ENCODE assay signal across 8 mouse cellular contexts in genomic region chr10:75897373-75897772, GRCm38 (mm10). TPM values are rescaled to one million over a fixed set of nuclear protein-coding genes. Genes with fewer than 3 reads are reported as not detected.
DNase-seq lines count a peak whose midpoint lies in the region; ATAC-seq and TF ChIP-seq lines count a peak whose summit lies in the region.

No protein-coding gene starts in this region.

- DNase-seq in heart, adult 2 months = peak; percentile 60 to 81
- peak; percentile 52 for DNase-seq in CH12.LX (ENCODE audit: extremely low read depth)
- peak; percentile 42 to 87 for DNase-seq in frontal cortex, adult 2 months (ENCODE audit: extremely low spot score in 1 of 2, low spot score in 1 of 2)
- peak; percentile 90 to 91 for DNase-seq in kidney, postnatal 4 days
- peak; percentile 66 for DNase-seq in splenic B cell, adult 2 months (ENCODE audit: low read depth, low spot score)

- ATAC-seq in heart, embryonic 11.5 days (replicated peaks; ENCODE audit: insufficient number of reproducible peaks, low FRiP score, low TSS enrichment) = no peak
- ATAC-seq in megakaryocyte, adult 5-6 weeks (ENCODE audit: poor library complexity, severe bottlenecking) = 0 out of 2 replicates have a peak, but pooled peaks have one; percentile 13

- in situ Hi-C loops in CH12.LX (cut with MboI; ENCODE audit: low pct_ligation_motif_present, low pct_unique_long_range_greater_than_20kb, low sequenced_read_pairs) = loop anchor here (5.0 kb wide), 1 partner anchor 40 kb away; the partner anchor contains the start of gene Mmp11

- dilution Hi-C loops in CH12.LX (cut with MboI; ENCODE audit: extremely low pct_ligation_motif_present, extremely low pct_unique_long_range_greater_than_20kb, low sequenced_read_pairs) = no loop called here

- H3K79me2 ChIP-seq in heart, adult 2 months (replicated peaks; ENCODE audit: control insufficient read depth, insufficient read depth, low read length) = no peaks in the 10 kb centered on the region
- H3K79me2 ChIP-seq in CH12.LX (replicated peaks; ENCODE audit: control insufficient read depth, extremely low read depth, insufficient read depth, poor library complexity, severe bottlenecking) = no peaks in the 10 kb centered on the region; the same call in 1 of the 2 replicates

- WGBS in heart, adult 2 months = 27% methylated on average over 6 of the region's 6 CpGs
- 46% methylated on average over 6 of the region's 6 CpGs for WGBS in heart, embryonic 11.5 days (ENCODE audit: insufficient replicate concordance)

- intact Hi-C loops in heart, adult 2 months (cut with DNase I) = loop anchor here (1.0 to 10.0 kb wide), 2 partner anchors 54 to 137 kb away; partner anchors contain the start of gene Zfp280b

- H3K4me3 ChIP-seq in heart, adult 2 months = no peak overlapping the region
- no peak overlapping the region for H3K4me3 ChIP-seq in heart, embryonic 11.5 days (ENCODE audit: low read depth, low read length)
- no peak overlapping the region for H3K4me3 ChIP-seq in CH12.LX (replicated peaks in 1 of 3; ENCODE audit: low read depth in 2 of 3, low read length in 2 of 3, poor library complexity in 1 of 3)
- no peak overlapping the region for H3K4me3 ChIP-seq in brown adipose tissue, adult 24 weeks (ENCODE audit: insufficient read depth, low read depth, low read length)

- peaks cover 9% of the 10 kb centered on the region for H3K36me3 ChIP-seq in heart, adult 2 months (ENCODE audit: control insufficient read depth, insufficient read depth, low read length)
- H3K36me3 ChIP-seq in heart, embryonic 11.5 days (ENCODE audit: control insufficient read depth, insufficient read depth, low read length) = peaks cover 28% of the 10 kb centered on the region
- H3K36me3 ChIP-seq in CH12.LX (replicated peaks in 1 of 2; ENCODE audit: control insufficient read depth in 1 of 2, insufficient read depth in 1 of 2, low read length in 1 of 2) = peaks cover 27 to 81% of the 10 kb centered on the region in 2 experiments
- peaks cover 3% of the 10 kb centered on the region for H3K36me3 ChIP-seq in splenic B cell, adult 2 months (ENCODE audit: control insufficient read depth, insufficient read depth, low read length, poor library complexity, severe bottlenecking)

- TF ChIP-seq CTCF in heart, adult 2 months (IDR thresholded peaks at IDR 0.05) = peak; percentile 87
- peak; percentile 67 to 69 for TF ChIP-seq CTCF in CH12.LX (conservative IDR thresholded peaks at IDR 0.05 in 1 of 2, IDR thresholded peaks at IDR 0.05 in 1 of 2; ENCODE audit: low read depth in 2 of 2, low read length in 2 of 2)

- H3K9ac ChIP-seq in heart, adult 2 months (ENCODE audit: low read depth, low read length) = no peak overlapping the region
- H3K9ac ChIP-seq in heart, embryonic 11.5 days (ENCODE audit: low read depth, low read length) = no peak overlapping the region
- H3K9ac ChIP-seq in CH12.LX (ENCODE audit: insufficient read depth, low read depth) = no peak overlapping the region

- H3K27me3 ChIP-seq in heart, adult 2 months (ENCODE audit: control insufficient read depth, insufficient read depth, low read length) = no peaks in the 10 kb centered on the region
- H3K27me3 ChIP-seq in heart, embryonic 11.5 days (ENCODE audit: control insufficient read depth, insufficient read depth, low read length) = no peaks in the 10 kb centered on the region
- H3K27me3 ChIP-seq in CH12.LX (replicated peaks) = no peaks in the 10 kb centered on the region
- no peaks in the 10 kb centered on the region for H3K27me3 ChIP-seq in splenic B cell, adult 2 months (ENCODE audit: control insufficient read depth, insufficient read depth, low read length, poor library complexity, severe bottlenecking)

- peaks cover 15% of the 10 kb centered on the region for H3K4me1 ChIP-seq in heart, adult 2 months (ENCODE audit: control insufficient read depth, insufficient read depth, low read length)
- peaks cover 21% of the 10 kb centered on the region for H3K4me1 ChIP-seq in heart, embryonic 11.5 days (ENCODE audit: control insufficient read depth, insufficient read depth, low read length)
- H3K4me1 ChIP-seq in CH12.LX (ENCODE audit: control insufficient read depth in 1 of 2, insufficient read depth in 2 of 2) = peaks cover 33 to 67% of the 10 kb centered on the region in 2 experiments
- peaks cover 19% of the 10 kb centered on the region for H3K4me1 ChIP-seq in brown adipose tissue, adult 24 weeks (ENCODE audit: control insufficient read depth, insufficient read depth, insufficient read length, low read length)

- H3K4me2 ChIP-seq in heart, embryonic 11.5 days = no peak overlapping the region
- H3K4me2 ChIP-seq in CH12.LX (ENCODE audit: insufficient read depth, low read depth, poor library complexity, severe bottlenecking) = no peak overlapping the region

- H3K9me3 ChIP-seq in heart, embryonic 11.5 days (replicated peaks; ENCODE audit: control insufficient read depth, low read length) = no peaks in the 10 kb centered on the region
- no peaks in the 10 kb centered on the region for H3K9me3 ChIP-seq in CH12.LX (replicated peaks; ENCODE audit: low read length)

- H3K27ac ChIP-seq in heart, adult 2 months = no peak overlapping the region
- no peak overlapping the region for H3K27ac ChIP-seq in heart, embryonic 11.5 days (ENCODE audit: low read depth, low read length)
- peak overlapping the region; percentile 99; the same call in 1 of the 2 replicates for H3K27ac ChIP-seq in CH12.LX (ENCODE audit: insufficient read depth, low read depth)
- H3K27ac ChIP-seq in brown adipose tissue, adult 24 weeks (replicated peaks; ENCODE audit: low read depth, low read length) = peak overlapping the region; percentile 83; the same call in 1 of the 2 replicates

- TF ChIP-seq POLR2A in heart, adult 2 months (IDR thresholded peaks at IDR 0.05; ENCODE audit: insufficient read depth, low read depth, low read length) = no peak
- TF ChIP-seq POLR2A in CH12.LX (IDR thresholded peaks at IDR 0.05; ENCODE audit: low read depth, low read length) = 0 out of 2 replicates have a peak, but pooled peaks have one; percentile 15

- peak; percentile 41 for TF ChIP-seq RAD21 in CH12.LX (IDR thresholded peaks at IDR 0.05; ENCODE audit: low read depth, low read length)

- TF ChIP-seq EP300 in heart, adult 2 months (IDR thresholded peaks at IDR 0.05; ENCODE audit: insufficient read depth, low read depth, low read length) = peak; percentile 51; the same call in 1 of the 2 replicates
- no peak for TF ChIP-seq EP300 in CH12.LX (IDR thresholded peaks at IDR 0.05; ENCODE audit: low read length)

RNA-seq across cellular contexts. Expression of gene Derl3, which starts 4.2 kb away (rescaled TPM):
- under 1 TPM; 0.50 to 0.65 TPM for total RNA-seq in heart, adult 2 months (2021)
- polyA plus RNA-seq in heart, adult 2 months (2012; rRNA removed) = 1.0 and 1.3 TPM in 2 replicates
- 2.4 and 3.4 TPM in 2 replicates for polyA plus RNA-seq in heart, embryonic 11.5 days (2014; fragmentation: Nextera tagmentation; extraction: Ambion mirVana)
- 13.1 and 20.4 TPM in 2 replicates for total RNA-seq in CH12.LX (2012; rRNA removed)
- 33.9 and 36.6 TPM in 2 replicates for total RNA-seq in CH12.LX (2014; rRNA removed)
- polyA plus RNA-seq in CH12.LX (2012; ENCODE audit: insufficient read length, low read depth) = 28.9 and 36.2 TPM in 2 replicates
- polyA plus RNA-seq in brown adipose tissue, adult 24 weeks (2012; ENCODE audit: insufficient read depth, insufficient read length, missing spikeins) = not detected in 2 replicates
- polyA plus RNA-seq in frontal cortex, adult 2 months (2012; rRNA removed) = 5.3 and 6.5 TPM in 2 replicates
- 0.41 and 0.89 TPM in 2 replicates for total RNA-seq in megakaryocyte, adult 5-6 weeks (2015)
- not detected in 2 replicates for total RNA-seq in megakaryocyte, adult 5-6 weeks (2017)

RNA-seq across cellular contexts. Expression of gene Smarcb1, which starts 24.0 kb away (rescaled TPM):
- 10 to 100 TPM; 21.1 to 23.3 TPM for total RNA-seq in heart, adult 2 months (2021)
- 19.6 and 20.0 TPM in 2 replicates for polyA plus RNA-seq in heart, adult 2 months (2012; rRNA removed)
- 131 and 139 TPM in 2 replicates for polyA plus RNA-seq in heart, embryonic 11.5 days (2014; fragmentation: Nextera tagmentation; extraction: Ambion mirVana)
- 94.9 and 101 TPM in 2 replicates for total RNA-seq in CH12.LX (2012; rRNA removed)
- total RNA-seq in CH12.LX (2014; rRNA removed) = 76.2 and 82.3 TPM in 2 replicates
- polyA plus RNA-seq in CH12.LX (2012; ENCODE audit: insufficient read length, low read depth) = 95.6 and 96.0 TPM in 2 replicates
- 27.2 and 35.3 TPM in 2 replicates for polyA plus RNA-seq in brown adipose tissue, adult 24 weeks (2012; ENCODE audit: insufficient read depth, insufficient read length, missing spikeins)
- polyA plus RNA-seq in frontal cortex, adult 2 months (2012; rRNA removed) = 82.1 and 89.4 TPM in 2 replicates
- total RNA-seq in megakaryocyte, adult 5-6 weeks (2015) = 44.0 and 46.2 TPM in 2 replicates
- total RNA-seq in megakaryocyte, adult 5-6 weeks (2017) = 40.6 and 48.4 TPM in 2 replicates

RNA-seq across cellular contexts. Expression of gene Chchd10, which starts 35.6 kb away (rescaled TPM):
- 1,000 to 10,000 TPM; 1,811 to 2,042 TPM for total RNA-seq in heart, adult 2 months (2021)
- polyA plus RNA-seq in heart, adult 2 months (2012; rRNA removed) = 1,155 and 2,061 TPM in 2 replicates
- polyA plus RNA-seq in heart, embryonic 11.5 days (2014; fragmentation: Nextera tagmentation; extraction: Ambion mirVana) = 414 and 441 TPM in 2 replicates
- total RNA-seq in CH12.LX (2012; rRNA removed) (243 and 254 TPM in 2 replicates), CH12.LX (2014; rRNA removed) (119 and 147 TPM in 2 replicates)
- 412 and 540 TPM in 2 replicates for polyA plus RNA-seq in CH12.LX (2012; ENCODE audit: insufficient read length, low read depth)
- polyA plus RNA-seq in brown adipose tissue, adult 24 weeks (2012; ENCODE audit: insufficient read depth, insufficient read length, missing spikeins) = 3,122 and 3,143 TPM in 2 replicates
- 453 and 546 TPM in 2 replicates for polyA plus RNA-seq in frontal cortex, adult 2 months (2012; rRNA removed)
- 7.1 and 9.3 TPM in 2 replicates for total RNA-seq in megakaryocyte, adult 5-6 weeks (2015)
- 8.1 and 15.7 TPM in 2 replicates for total RNA-seq in megakaryocyte, adult 5-6 weeks (2017)

RNA-seq across cellular contexts. Expression of gene Mif, which starts 37.3 kb away (rescaled TPM):
- 100 to 1,000 TPM; 200 to 220 TPM for total RNA-seq in heart, adult 2 months (2021)
- 375 and 556 TPM in 2 replicates for polyA plus RNA-seq in heart, adult 2 months (2012; rRNA removed)
- polyA plus RNA-seq in heart, embryonic 11.5 days (2014; fragmentation: Nextera tagmentation; extraction: Ambion mirVana) = 2,705 and 2,898 TPM in 2 replicates
- 1,561 and 2,151 TPM in 2 replicates for total RNA-seq in CH12.LX (2012; rRNA removed)
- total RNA-seq in CH12.LX (2014; rRNA removed) = 1,037 and 1,217 TPM in 2 replicates
- 1,853 and 2,072 TPM in 2 replicates for polyA plus RNA-seq in CH12.LX (2012; ENCODE audit: insufficient read length, low read depth)
- 129 and 141 TPM in 2 replicates for polyA plus RNA-seq in brown adipose tissue, adult 24 weeks (2012; ENCODE audit: insufficient read depth, insufficient read length, missing spikeins)
- polyA plus RNA-seq in frontal cortex, adult 2 months (2012; rRNA removed) = 1,072 and 1,398 TPM in 2 replicates
- total RNA-seq in megakaryocyte, adult 5-6 weeks (2015) = 68.9 and 73.4 TPM in 2 replicates
- 87.4 and 123 TPM in 2 replicates for total RNA-seq in megakaryocyte, adult 5-6 weeks (2017)

RNA-seq across cellular contexts. Expression of gene Mmp11, which starts 38.9 kb away (rescaled TPM):
- total RNA-seq in heart, adult 2 months (2021) = 1 to 10 TPM; 4.7 to 5.4 TPM
- 15.6 and 15.7 TPM in 2 replicates for polyA plus RNA-seq in heart, adult 2 months (2012; rRNA removed)
- polyA plus RNA-seq in heart, embryonic 11.5 days (2014; fragmentation: Nextera tagmentation; extraction: Ambion mirVana) = 17.5 and 26.0 TPM in 2 replicates
- total RNA-seq in CH12.LX (2012; rRNA removed) = 0.76 and 1.1 TPM in 2 replicates
- not detected in 2 replicates for total RNA-seq in CH12.LX (2014; rRNA removed)
- polyA plus RNA-seq in CH12.LX (2012; ENCODE audit: insufficient read length, low read depth) = 0.56 and 0.99 TPM in 2 replicates
- 4.1 and 7.6 TPM in 2 replicates for polyA plus RNA-seq in brown adipose tissue, adult 24 weeks (2012; ENCODE audit: insufficient read depth, insufficient read length, missing spikeins)
- polyA plus RNA-seq in frontal cortex, adult 2 months (2012; rRNA removed) = 2.3 and 2.5 TPM in 2 replicates
- total RNA-seq in megakaryocyte, adult 5-6 weeks (2015) = not detected in 2 replicates
- not detected in 2 replicates for total RNA-seq in megakaryocyte, adult 5-6 weeks (2017)

Comparison
In these comparisons a context has a peak if more than half of its experiments do, and no peak if none do; other contexts are left out.
1. H3K27ac ChIP-seq: peak in CH12.LX (single experiment) and brown adipose tissue, adult 24 weeks (single experiment); none in heart, adult 2 months (single experiment) and heart, embryonic 11.5 days (single experiment).
2. Peak in every context shown above with its lines, with median percentiles within 50 percentile points of each other: DNase-seq.